Mouse (Mus musculus) heart, embryonic 11.5 days (tissue): ENCODE results near the gene Ppm1g. TPM values are rescaled to one million over a fixed set of nuclear protein-coding genes. Genes with fewer than 3 reads are reported as not detected.

Source experiments
- ATAC-seq: fragments of 200-750 bp; cut with Nextera tagmentation; replicated peaks from 2 replicates; pipeline ENCODE4 v1.8.0; 2017; ENCODE audit warnings: moderate library complexity; ENCODE audit not compliant: insufficient number of reproducible peaks, low FRiP score, low TSS enrichment
- H3K27ac ChIP-seq: fragments of 300-500 bp; sonication (generic); 2 replicates; pipeline ENCODE4 v1.5.1; 2014; ENCODE audit warnings: mild to moderate bottlenecking, low read depth, low read length
- H3K27me3 ChIP-seq: fragments of 300-500 bp; sonication (generic); 2 replicates; pipeline ENCODE4 v1.6.1; 2014; ENCODE audit warnings: mild to moderate bottlenecking, low read length, mixed read lengths; ENCODE audit not compliant: control insufficient read depth, insufficient read depth
- H3K36me3 ChIP-seq: fragments of 300-500 bp; sonication (generic); 2 replicates; pipeline ENCODE4 v1.6.1; 2014; ENCODE audit warnings: mild to moderate bottlenecking, low read length, moderate library complexity, mixed read lengths; ENCODE audit not compliant: control insufficient read depth, insufficient read depth
- H3K4me1 ChIP-seq: fragments of 300-500 bp; sonication (generic); 2 replicates; pipeline ENCODE4 v1.6.1; 2014; ENCODE audit warnings: low read length; ENCODE audit not compliant: control insufficient read depth, insufficient read depth
- H3K4me2 ChIP-seq: fragments of 300-500 bp; sonication (generic); 2 replicates; pipeline ENCODE4 v1.6.1; 2014; ENCODE audit warnings: mild to moderate bottlenecking, moderate library complexity
- H3K4me3 ChIP-seq: fragments of 300-500 bp; sonication (generic); 2 replicates; pipeline ENCODE4 v1.5.1; 2014; ENCODE audit warnings: low read depth, low read length
- H3K9ac ChIP-seq: fragments of 300-500 bp; sonication (generic); 2 replicates; pipeline ENCODE4 v1.6.1; 2014; ENCODE audit warnings: mild to moderate bottlenecking, low read depth, low read length, moderate library complexity
- H3K9me3 ChIP-seq: fragments of 300-500 bp; sonication (generic); replicated peaks from 2 replicates; pipeline ENCODE4 v1.6.1; 2016; ENCODE audit warnings: low read length; ENCODE audit not compliant: control insufficient read depth
- WGBS: fragments of 180-500 bp; shearing (Covaris S2); extraction: QIAGEN DNeasy Blood & Tissue Kit; methylation state at CpG from one replicate; pipeline ENCODE4 v1.1.7; 2014; ENCODE audit not compliant: insufficient replicate concordance; 5-methylcytosine and 5-hydroxymethylcytosine counted together
- polyA plus RNA-seq: library from polyadenylated mRNA; unstranded; fragments of >200 nt; fragmentation: Nextera tagmentation; extraction: Ambion mirVana; gene quantifications from 2 replicates; pipeline ENCODE4 v1.2.1, GENCODE M21; 2014

The Ppm1g gene
- polyA plus RNA-seq, 1 experiment from 2014 or later: 103 TPM

DNA sequence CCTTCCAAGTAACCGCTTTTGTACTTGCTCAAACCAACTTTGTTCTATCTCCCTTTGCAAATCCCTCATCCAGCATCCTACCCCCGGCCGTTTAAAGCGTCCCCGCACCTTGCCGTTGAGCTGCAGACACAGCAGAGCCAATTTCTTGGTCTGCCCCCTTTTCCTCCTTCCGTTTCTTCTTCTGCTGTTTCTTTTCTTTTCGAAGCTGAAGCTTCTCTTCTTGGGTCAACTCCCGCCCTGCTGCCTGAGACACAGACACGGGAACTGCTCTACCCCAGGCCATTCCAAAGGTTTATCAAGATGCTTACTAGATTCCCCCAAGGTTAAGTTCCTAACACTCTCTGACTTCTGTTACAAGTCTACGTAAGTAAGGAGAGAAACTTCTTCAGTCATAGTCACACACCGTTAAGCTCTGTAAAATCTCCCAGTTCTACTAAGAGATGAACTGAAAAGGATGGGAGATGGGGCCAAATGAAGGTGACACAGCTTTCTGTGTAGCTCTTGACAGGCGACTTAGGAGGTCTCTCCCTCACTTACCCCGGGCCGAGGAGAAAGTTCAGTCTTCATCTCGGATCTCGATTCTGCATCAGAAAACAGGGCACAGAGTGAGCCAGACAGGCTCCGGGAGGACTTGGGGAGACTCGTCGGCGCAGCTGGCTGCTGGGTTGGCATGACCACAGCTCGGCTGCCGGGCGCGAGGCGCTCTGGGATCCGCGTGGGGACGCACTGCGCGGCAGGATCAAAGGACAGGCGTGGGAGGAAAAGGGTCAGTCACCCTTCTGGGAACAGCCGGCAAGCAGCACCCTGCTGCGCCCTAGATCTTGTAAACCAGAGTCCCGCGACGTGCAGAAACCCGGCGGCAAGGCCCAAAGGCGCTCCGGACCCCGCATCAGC lies 28.2 kb downstream of the Ppm1g start:
- 12% methylated on average over 42 of the region's 42 CpGs for WGBS
- Histone ChIP-seq H3K9me3 (no peaks in the 10 kb centered on the region), H3K36me3 (peaks cover 30% of the 10 kb centered on the region), H3K4me1 (peaks cover 11% of the 10 kb centered on the region), H3K9ac (peak overlapping the region; percentile 84), H3K27me3 (no peaks in the 10 kb centered on the region), H3K27ac (peak overlapping the region; percentile 89), H3K4me2 (peak overlapping the region; percentile 78), H3K4me3 (peak overlapping the region; percentile 73)
- peak; percentile 55 for ATAC-seq

DNA sequence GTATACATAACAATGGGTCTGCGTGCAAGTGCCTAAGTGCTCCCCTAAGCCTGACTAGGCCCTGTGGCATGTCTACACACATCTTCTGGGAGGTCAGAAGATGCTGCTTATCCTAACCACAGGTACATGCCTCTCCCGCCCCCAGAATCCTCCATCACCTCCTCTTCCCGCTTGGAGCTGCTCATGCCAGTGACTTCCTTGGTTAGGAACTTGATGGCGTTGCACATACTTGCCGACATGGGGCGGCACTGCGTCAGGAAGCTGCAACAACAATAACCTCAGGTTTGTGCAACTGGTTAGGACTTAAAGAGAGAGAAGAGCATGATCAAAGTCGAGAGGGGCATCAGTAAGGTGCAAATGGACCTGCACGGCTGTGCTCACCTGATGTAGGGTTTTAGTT lies 30.3 kb downstream of the Ppm1g start:
- no peak for ATAC-seq
- no peak overlapping the region for H3K9ac ChIP-seq
- peaks cover 16% of the 10 kb centered on the region for H3K36me3 ChIP-seq
- no peak overlapping the region for H3K4me3 ChIP-seq
- H3K4me1 ChIP-seq: peaks cover 11% of the 10 kb centered on the region
- no peak overlapping the region for H3K4me2 ChIP-seq
- no peak overlapping the region for H3K27ac ChIP-seq
- 84% methylated on average over 9 of the region's 9 CpGs for WGBS
- H3K9me3 ChIP-seq: no peaks in the 10 kb centered on the region
- H3K27me3 ChIP-seq: no peaks in the 10 kb centered on the region

DNA sequence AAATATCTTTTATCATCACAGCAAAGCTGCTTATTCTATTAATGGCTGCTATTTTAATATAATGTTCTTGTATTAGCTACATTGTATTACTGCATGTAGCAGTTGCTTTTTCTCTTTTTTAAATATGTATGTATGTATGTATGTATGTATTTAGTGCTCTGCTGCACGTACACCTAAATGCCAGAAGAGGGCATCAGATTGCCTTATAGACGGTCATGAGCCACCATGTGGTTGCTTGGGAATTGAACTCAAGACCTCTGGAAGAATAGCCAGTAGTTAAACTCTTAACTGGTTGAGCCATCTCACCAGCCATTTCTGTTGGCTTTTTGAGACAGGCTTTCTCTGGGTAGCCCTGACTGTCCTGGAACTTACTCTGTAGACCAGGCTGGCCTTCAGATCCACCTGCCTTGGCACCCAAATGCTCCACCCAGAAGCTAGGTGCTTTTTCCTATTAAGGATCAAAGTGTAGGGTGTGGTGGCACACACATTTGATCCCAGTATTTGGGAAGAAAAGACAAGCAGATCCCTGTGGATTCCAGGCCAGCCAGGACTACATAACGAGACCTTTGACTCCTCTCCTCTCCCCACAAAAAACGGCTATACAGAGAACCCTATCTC lies 32.2 kb downstream of the Ppm1g start:
- H3K27ac ChIP-seq: no peak overlapping the region
- no peak overlapping the region for H3K4me2 ChIP-seq
- H3K4me3 ChIP-seq: no peak overlapping the region
- ATAC-seq: no peak
- H3K27me3 ChIP-seq: no peaks in the 10 kb centered on the region
- H3K9me3 ChIP-seq: no peaks in the 10 kb centered on the region
- H3K4me1 ChIP-seq: peaks cover 5% of the 10 kb centered on the region
- H3K36me3 ChIP-seq: peaks cover 15% of the 10 kb centered on the region
- no peak overlapping the region for H3K9ac ChIP-seq
- WGBS: 73% methylated on average over 4 of the region's 4 CpGs

DNA sequence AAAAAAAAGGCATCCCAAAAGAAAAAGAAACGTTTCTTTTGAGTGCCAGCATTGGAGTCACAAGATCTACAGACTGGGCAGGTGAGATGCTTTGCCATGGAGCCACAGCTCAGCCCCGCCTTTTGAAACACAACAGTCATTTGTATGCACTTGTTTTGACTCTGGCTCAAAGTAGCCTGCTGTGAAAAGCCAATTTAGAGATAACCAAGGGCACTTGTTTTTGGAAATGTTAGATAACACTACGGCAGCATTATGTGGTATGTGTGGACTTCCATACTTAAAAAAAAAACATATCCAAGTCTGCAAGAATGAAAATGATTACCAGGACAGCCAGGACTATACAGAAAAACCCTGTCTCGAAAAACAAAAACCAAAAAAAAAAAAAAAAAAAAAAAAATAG lies 36.8 kb downstream of the Ppm1g start:
- no peak overlapping the region for H3K27ac ChIP-seq
- ATAC-seq: no peak

DNA sequence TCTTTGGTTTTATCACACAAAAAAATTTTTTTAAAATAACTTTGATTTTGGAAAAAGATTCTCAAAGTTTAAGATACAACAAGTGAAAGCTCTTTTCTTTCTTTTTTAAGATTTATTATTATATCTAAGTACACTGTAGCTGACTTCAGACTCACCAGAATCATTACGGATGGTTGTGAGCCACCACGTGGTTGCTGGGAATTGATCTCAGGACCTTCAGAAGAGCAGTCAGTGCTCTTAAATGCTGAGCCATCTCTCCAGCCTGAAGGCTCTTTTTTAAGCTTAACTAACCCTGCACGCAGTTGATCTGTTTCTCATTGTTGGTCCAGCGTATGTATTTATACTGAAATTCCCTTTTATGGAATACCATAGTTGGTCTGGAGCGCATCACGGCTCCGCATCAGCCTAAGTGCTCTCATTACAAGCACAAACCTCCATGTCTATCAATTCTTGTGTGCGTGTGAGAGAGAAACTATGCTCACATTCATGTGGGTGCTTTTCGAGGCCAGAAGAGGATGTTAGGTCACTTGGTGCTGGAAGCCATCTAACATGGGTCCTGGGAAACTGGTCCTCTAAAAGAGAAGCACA lies 39.2 kb downstream of the Ppm1g start:
- no peak overlapping the region for H3K4me3 ChIP-seq
- no peaks in the 10 kb centered on the region for H3K9me3 ChIP-seq
- ATAC-seq: no peak
- no peaks in the 10 kb centered on the region for H3K4me1 ChIP-seq
- no peaks in the 10 kb centered on the region; the same call in 1 of the 2 replicates for H3K36me3 ChIP-seq
- H3K27me3 ChIP-seq: no peaks in the 10 kb centered on the region
- 93% methylated on average over 9 of the region's 9 CpGs for WGBS
- no peak overlapping the region for H3K9ac ChIP-seq
- no peak overlapping the region for H3K27ac ChIP-seq
- no peak overlapping the region; the same call in 1 of the 2 replicates for H3K4me2 ChIP-seq

More for the DNA sequence above, 36.8 kb downstream of the Ppm1g start:
- no peak overlapping the region for H3K9ac ChIP-seq
- H3K4me2 ChIP-seq: no peak overlapping the region
- H3K36me3 ChIP-seq: peaks cover 15% of the 10 kb centered on the region
- H3K4me1 ChIP-seq: no peaks in the 10 kb centered on the region
- H3K4me3 ChIP-seq: no peak overlapping the region
- H3K9me3 ChIP-seq: no peaks in the 10 kb centered on the region
- 41% methylated on average over 4 of the region's 4 CpGs for WGBS
- no peaks in the 10 kb centered on the region for H3K27me3 ChIP-seq

DNA sequence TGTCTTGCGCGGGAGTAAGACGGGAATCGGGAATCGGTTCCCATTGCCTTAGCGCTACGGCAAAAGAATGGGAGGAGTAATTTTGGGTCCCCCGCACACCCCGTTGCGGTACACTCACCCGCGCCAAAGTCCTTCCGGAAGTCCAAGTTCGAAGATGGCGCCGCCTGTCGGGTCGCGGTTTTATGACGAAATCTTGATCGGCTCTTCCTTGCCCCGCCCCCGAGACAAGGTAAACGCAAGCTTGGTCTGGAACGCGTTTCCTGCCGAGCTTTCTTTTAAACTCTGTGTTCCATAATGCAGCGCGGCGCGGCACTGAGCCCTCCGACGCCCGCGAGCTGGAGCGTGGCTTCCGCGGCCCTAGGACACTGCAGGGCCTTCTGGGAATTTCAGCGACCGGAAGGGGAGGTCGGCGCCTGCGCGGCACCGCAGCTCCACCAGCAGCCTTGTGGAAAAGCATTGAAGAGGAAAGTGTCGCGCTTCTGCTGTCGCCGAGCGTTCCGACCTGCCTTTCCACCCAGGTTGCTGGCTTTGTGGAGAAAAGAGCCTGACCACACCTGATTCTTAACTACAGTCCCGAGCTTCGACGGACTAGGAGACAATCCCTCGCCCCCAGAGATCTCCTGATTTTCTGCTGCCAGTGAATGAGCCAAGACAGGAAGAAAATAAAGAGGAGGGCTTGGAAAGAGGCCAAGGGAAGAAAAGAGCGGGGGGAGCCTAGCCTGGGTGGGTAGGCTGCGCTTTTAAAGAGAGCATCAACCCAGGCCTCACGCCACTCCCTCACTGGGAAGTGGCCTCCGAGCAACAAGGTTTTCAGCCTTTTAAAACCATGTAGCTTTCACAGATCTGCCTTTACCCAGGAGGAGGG lies 40.5 kb downstream of the Ppm1g start, which contains the start of the genes Gm29609 and Gtf3c2:
Gene Gm29609, minus strand, starts transcription at position 146 of the 865 bp plus-strand sequence.
Gene Gtf3c2, minus strand, starts transcription at position 379 of the 865 bp plus-strand sequence.
- Histone ChIP-seq H3K9me3 (no peaks in the 10 kb centered on the region), H3K27me3 (no peaks in the 10 kb centered on the region), H3K9ac (peak within 1 kb of the TSS; percentile 81), H3K4me1 (no peaks in the 10 kb centered on the region), H3K36me3 (no peaks in the 10 kb centered on the region; the same call in 1 of the 2 replicates), H3K27ac (peak within 1 kb of the TSS; percentile 99), H3K4me2 (peak within 1 kb of the TSS; percentile 78), H3K4me3 (peak within 1 kb of the TSS; percentile 88)
- peak; percentile 88 for ATAC-seq
- under 1% methylated on average over 59 of the region's 59 CpGs for WGBS

DNA sequence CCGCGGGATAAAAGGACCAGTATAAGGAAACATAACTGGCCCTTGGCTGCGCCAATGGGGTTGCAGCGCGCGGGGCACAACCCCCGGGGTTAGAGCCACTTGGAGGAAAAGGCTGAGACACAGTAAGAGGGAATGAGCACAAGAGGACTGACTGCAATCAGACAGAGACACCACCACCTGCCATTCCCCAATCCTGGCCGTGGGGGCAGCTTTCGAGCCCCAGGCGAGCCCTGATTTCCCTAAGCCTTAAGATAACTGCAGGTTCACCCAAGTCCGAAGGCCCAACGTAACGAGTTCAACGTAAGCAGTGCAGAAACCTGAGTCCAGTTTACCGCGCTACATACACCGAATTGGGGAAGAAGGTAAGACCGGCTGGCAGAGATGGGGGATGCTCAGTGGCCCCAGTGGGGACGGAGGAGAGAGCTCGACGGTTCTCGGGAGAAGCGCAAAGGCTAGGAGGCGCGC lies 41.2 kb downstream of the Ppm1g start:
- Histone ChIP-seq H3K36me3 (peaks cover 1% of the 10 kb centered on the region), H3K9me3 (no peaks in the 10 kb centered on the region), H3K4me2 (peak overlapping the region; percentile 78), H3K4me3 (peak overlapping the region; percentile 88), H3K27me3 (no peaks in the 10 kb centered on the region), H3K4me1 (no peaks in the 10 kb centered on the region), H3K9ac (peak overlapping the region; percentile 81), H3K27ac (peak overlapping the region; percentile 99)
- WGBS: 0% methylated on average over 25 of the region's 25 CpGs
- peak; percentile 27; the same call in 1 of the 2 replicates for ATAC-seq

DNA sequence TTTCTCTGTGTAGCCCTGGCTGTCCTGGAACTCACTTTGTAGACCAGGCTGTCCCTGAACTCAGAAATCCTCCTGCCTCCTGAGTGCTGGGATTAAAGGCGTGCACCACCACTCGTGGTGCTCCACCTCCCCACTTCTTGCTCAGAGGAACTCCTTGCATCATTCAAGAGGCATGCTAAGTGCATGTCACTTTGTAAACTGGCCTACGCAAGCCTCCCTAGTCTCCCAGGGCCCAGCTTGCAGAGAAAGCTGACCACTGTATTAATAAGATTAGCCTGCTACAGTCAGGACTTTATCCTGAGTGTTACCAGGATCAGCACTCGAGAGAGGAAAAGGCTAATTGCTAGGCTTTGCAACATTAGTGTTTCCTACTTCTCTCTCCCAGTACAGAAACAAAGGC lies 51.9 kb downstream of the Ppm1g start:
- ATAC-seq: no peak
- H3K4me3 ChIP-seq: no peak overlapping the region
- no peaks in the 10 kb centered on the region for H3K4me1 ChIP-seq
- peaks cover 41% of the 10 kb centered on the region for H3K36me3 ChIP-seq
- no peak overlapping the region for H3K4me2 ChIP-seq
- no peaks in the 10 kb centered on the region for H3K27me3 ChIP-seq
- no peaks in the 10 kb centered on the region for H3K9me3 ChIP-seq
- no peak overlapping the region for H3K9ac ChIP-seq
- H3K27ac ChIP-seq: no peak overlapping the region
- 85% methylated on average over 4 of the region's 4 CpGs for WGBS
